Mouse (Mus musculus) embryo, embryonic 10.5 days (tissue): ENCODE measurements at regions not wholly inside any gene's neighbourhood (a gene's known extent, or its start where the extent isn't known, plus 50 kb on each side); places are given as distances from the start of the nearest gene placed in this dataset.

Source experiments
- DNase-seq: peaks from one replicate; pipeline ENCODE4 v3.0.0-alpha.2; 2015; ENCODE audit warnings: low spot score

GRCm38 (mm10) chr13:15283065-15283464 lies 180.0 kb upstream of the Gli3 start:
- no peak for DNase-seq

GRCm38 (mm10) chr13:15298457-15298856 lies 164.6 kb upstream of the Gli3 start:
- DNase-seq = no peak

- DNase-seq = no peak
These were observed 137.6 kb upstream of the Gli3 start for GRCm38 (mm10) chr13:15325413-15325812.

- no peak for DNase-seq
These were observed 136.9 kb upstream of the Gli3 start for GRCm38 (mm10) chr13:15326146-15326545.

GRCm38 (mm10) chr13:15329561-15329960 lies 133.5 kb upstream of the Gli3 start:
- no peak for DNase-seq

- peak; percentile 53 for DNase-seq
These were observed 119.6 kb upstream of the Gli3 start for GRCm38 (mm10) chr13:15343474-15343873.

- DNase-seq = peak; percentile 51
These were observed 116.2 kb upstream of the Gli3 start for GRCm38 (mm10) chr13:15346866-15347265.

- no peak for DNase-seq
These were observed 96.6 kb upstream of the Gli3 start for GRCm38 (mm10) chr13:15366437-15366836.

- no peak for DNase-seq
These were observed 83.0 kb upstream of the Gli3 start for GRCm38 (mm10) chr13:15380081-15380480.

- DNase-seq = peak; percentile 65
These were observed 67.8 kb upstream of the Gli3 start for GRCm38 (mm10) chr13:15395249-15395648.

GRCm38 (mm10) chr13:15395694-15396093 lies 67.3 kb upstream of the Gli3 start:
- no peak for DNase-seq

GRCm38 (mm10) chr13:15398677-15399076 lies 64.4 kb upstream of the Gli3 start:
- DNase-seq = no peak
